Mouse (Mus musculus) neural tube, embryonic 13.5 days (tissue): ENCODE measurements around the gene Adrb1. TPM values are rescaled to one million over a fixed set of nuclear protein-coding genes. Genes with fewer than 3 reads are reported as not detected.

Experiments
- ATAC-seq: fragments of 200-750 bp; cut with Nextera tagmentation; 2 replicates; pipeline ENCODE4 v1.8.0; 2017; ENCODE audit warnings: low read depth, mild to moderate bottlenecking, moderate TSS enrichment, moderate library complexity
- H3K27ac ChIP-seq: fragments of 300-500 bp; sonication (generic); replicated peaks from 2 replicates; pipeline ENCODE4 v1.5.1; 2015; ENCODE audit warnings: moderate library complexity, mild to moderate bottlenecking, inconsistent platforms
- H3K27me3 ChIP-seq: fragments of 300-500 bp; sonication (generic); 2 replicates; pipeline ENCODE4 v1.6.1; 2015; ENCODE audit warnings: mild to moderate bottlenecking, inconsistent platforms
- H3K36me3 ChIP-seq: fragments of 300-500 bp; sonication (generic); 2 replicates; pipeline ENCODE4 v1.6.1; 2015; ENCODE audit warnings: mild to moderate bottlenecking, inconsistent platforms
- H3K4me1 ChIP-seq: fragments of 300-500 bp; sonication (generic); replicated peaks from 2 replicates; pipeline ENCODE4 v1.6.1; 2015; ENCODE audit warnings: inconsistent platforms
- H3K4me2 ChIP-seq: fragments of 300-500 bp; sonication (generic); 2 replicates; pipeline ENCODE4 v1.6.1; 2015; ENCODE audit warnings: inconsistent platforms, mild to moderate bottlenecking, moderate library complexity
- H3K4me3 ChIP-seq: fragments of 300-500 bp; sonication (generic); 2 replicates; pipeline ENCODE4 v1.5.1; 2015; ENCODE audit warnings: mild to moderate bottlenecking, inconsistent platforms
- H3K9ac ChIP-seq: fragments of 300-500 bp; sonication (generic); 2 replicates; pipeline ENCODE4 v1.6.1; 2015; ENCODE audit warnings: moderate library complexity, mild to moderate bottlenecking, inconsistent platforms
- H3K9me3 ChIP-seq: fragments of 300-500 bp; sonication (generic); 2 replicates; pipeline ENCODE4 v1.6.1; 2016; ENCODE audit warnings: inconsistent platforms
- WGBS: fragments of 180-500 bp; shearing (Covaris S2); methylation state at CpG from one replicate; pipeline ENCODE4 v1.1.7; 2015; 5-methylcytosine and 5-hydroxymethylcytosine counted together
- polyA plus RNA-seq: library from polyadenylated mRNA; unstranded; fragments of >200 nt; fragmentation: Nextera tagmentation; extraction: Ambion mirVana; gene quantifications from 2 replicates; pipeline ENCODE4 v1.2.1, GENCODE M21; 2015

Adrb1 gene
- polyA plus RNA-seq: 0.38 and 0.55 TPM in 2 replicates

GRCm38 (mm10) chr19:56721387-56722211 is at the start of gene Adrb1:
Gene Adrb1 (plus strand): TSS chr19:56722199.
- Histone ChIP-seq H3K36me3 (no peaks in the 10 kb centered on the region), H3K9ac (peak within 1 kb of the TSS; percentile 67), H3K9me3 (no peaks in the 10 kb centered on the region), H3K27ac (no peak within 1 kb of the TSS), H3K4me1 (peaks cover 31% of the 10 kb centered on the region), H3K4me2 (peak within 1 kb of the TSS; percentile 86), H3K27me3 (peaks cover 83% of the 10 kb centered on the region), H3K4me3 (peak within 1 kb of the TSS; percentile 54)
- ATAC-seq: peak; percentile 64
- under 1% methylated on average over 32 of the region's 63 CpGs for WGBS

- no peaks in the 10 kb centered on the region for H3K27me3 ChIP-seq
These were observed 46.3 kb upstream of the Adrb1 start for GRCm38 (mm10) chr19:56675690-56676089.

GRCm38 (mm10) chr19:56676506-56676905 is 45.5 kb upstream of the Adrb1 start:
- no peaks in the 10 kb centered on the region for H3K9me3 ChIP-seq
- WGBS: 84% methylated on average over 4 of the region's 4 CpGs
- ATAC-seq: no peak
- peaks cover 10% of the 10 kb centered on the region for H3K4me1 ChIP-seq
- no peaks in the 10 kb centered on the region for H3K36me3 ChIP-seq
- no peak overlapping the region for H3K9ac ChIP-seq
- no peak overlapping the region for H3K27ac ChIP-seq
- no peak overlapping the region for H3K4me3 ChIP-seq
- H3K27me3 ChIP-seq: no peaks in the 10 kb centered on the region
- H3K4me2 ChIP-seq: no peak overlapping the region

More at GRCm38 (mm10) chr19:56675690-56676089, 46.3 kb upstream of the Adrb1 start:
- Histone ChIP-seq H3K4me1 (peaks cover 10% of the 10 kb centered on the region), H3K9ac (no peak overlapping the region), H3K4me2 (no peak overlapping the region), H3K9me3 (no peaks in the 10 kb centered on the region), H3K4me3 (no peak overlapping the region), H3K36me3 (no peaks in the 10 kb centered on the region), H3K27ac (no peak overlapping the region)
- no peak for ATAC-seq
- WGBS: 89% methylated on average over 5 of the region's 5 CpGs

- 65% methylated on average over 8 of the region's 8 CpGs for WGBS
- H3K9me3 ChIP-seq: no peaks in the 10 kb centered on the region
- no peak overlapping the region for H3K4me3 ChIP-seq
- no peak overlapping the region for H3K27ac ChIP-seq
- no peak overlapping the region for H3K4me2 ChIP-seq
- no peak overlapping the region for H3K9ac ChIP-seq
- no peaks in the 10 kb centered on the region; the same call in 1 of the 2 replicates for H3K27me3 ChIP-seq
- no peaks in the 10 kb centered on the region for H3K36me3 ChIP-seq
- H3K4me1 ChIP-seq: peaks cover 10% of the 10 kb centered on the region
- ATAC-seq: no peak
These were observed 44.4 kb upstream of the Adrb1 start for GRCm38 (mm10) chr19:56677611-56678010.

- H3K4me1 ChIP-seq: peaks cover 10% of the 10 kb centered on the region
- no peak overlapping the region for H3K4me3 ChIP-seq
- H3K27ac ChIP-seq: no peak overlapping the region
- H3K27me3 ChIP-seq: no peaks in the 10 kb centered on the region; the same call in none of the 2 replicates
- H3K4me2 ChIP-seq: no peak overlapping the region
- WGBS: 82% methylated on average over 9 of the region's 9 CpGs
- ATAC-seq: no peak
- no peaks in the 10 kb centered on the region for H3K36me3 ChIP-seq
- H3K9me3 ChIP-seq: no peaks in the 10 kb centered on the region
- H3K9ac ChIP-seq: no peak overlapping the region
These were observed 43.5 kb upstream of the Adrb1 start for GRCm38 (mm10) chr19:56678516-56678915.

- Histone ChIP-seq H3K9ac (no peak overlapping the region), H3K4me2 (no peak overlapping the region), H3K9me3 (no peaks in the 10 kb centered on the region), H3K4me3 (no peak overlapping the region), H3K27me3 (no peaks in the 10 kb centered on the region; the same call in none of the 2 replicates), H3K4me1 (peaks cover 10% of the 10 kb centered on the region), H3K27ac (no peak overlapping the region), H3K36me3 (no peaks in the 10 kb centered on the region)
- ATAC-seq: no peak
- 82% methylated on average over 18 of the region's 18 CpGs for WGBS
These were observed 42.6 kb upstream of the Adrb1 start for GRCm38 (mm10) chr19:56679213-56679965.

GRCm38 (mm10) chr19:56679992-56680391 is 42.0 kb upstream of the Adrb1 start:
- Histone ChIP-seq H3K36me3 (no peaks in the 10 kb centered on the region), H3K4me3 (no peak overlapping the region), H3K9ac (no peak overlapping the region), H3K27ac (no peak overlapping the region), H3K9me3 (no peaks in the 10 kb centered on the region), H3K4me2 (no peak overlapping the region), H3K27me3 (no peaks in the 10 kb centered on the region; the same call in none of the 2 replicates), H3K4me1 (peaks cover 10% of the 10 kb centered on the region)
- 69% methylated on average over 7 of the region's 7 CpGs for WGBS
- ATAC-seq: no peak

GRCm38 (mm10) chr19:56682297-56682696 is 39.7 kb upstream of the Adrb1 start:
- Histone ChIP-seq H3K36me3 (no peaks in the 10 kb centered on the region), H3K4me1 (peaks cover 12% of the 10 kb centered on the region), H3K27me3 (no peaks in the 10 kb centered on the region; the same call in none of the 2 replicates), H3K9me3 (no peaks in the 10 kb centered on the region), H3K27ac (no peak overlapping the region), H3K4me2 (no peak overlapping the region), H3K4me3 (no peak overlapping the region), H3K9ac (no peak overlapping the region)
- WGBS: 91% methylated on average over 7 of the region's 7 CpGs
- ATAC-seq: no peak

- Histone ChIP-seq H3K9me3 (no peaks in the 10 kb centered on the region), H3K4me3 (no peak overlapping the region), H3K36me3 (no peaks in the 10 kb centered on the region), H3K4me2 (no peak overlapping the region), H3K4me1 (peaks cover 16% of the 10 kb centered on the region), H3K9ac (no peak overlapping the region), H3K27me3 (no peaks in the 10 kb centered on the region; the same call in none of the 2 replicates), H3K27ac (no peak overlapping the region)
- WGBS: 89% methylated on average over 7 of the region's 7 CpGs
- ATAC-seq: no peak
These were observed 39.2 kb upstream of the Adrb1 start for GRCm38 (mm10) chr19:56682843-56683242.

GRCm38 (mm10) chr19:56685515-56685914 is 36.5 kb upstream of the Adrb1 start:
- Histone ChIP-seq H3K9ac (no peak overlapping the region), H3K4me2 (no peak overlapping the region), H3K27me3 (no peaks in the 10 kb centered on the region; the same call in none of the 2 replicates), H3K4me1 (peaks cover 6% of the 10 kb centered on the region; the same call in 1 of the 2 replicates), H3K36me3 (no peaks in the 10 kb centered on the region), H3K27ac (no peak overlapping the region), H3K9me3 (no peaks in the 10 kb centered on the region), H3K4me3 (no peak overlapping the region)
- ATAC-seq: no peak
- WGBS: 77% methylated on average over 7 of the region's 7 CpGs

- no peak for ATAC-seq
- Histone ChIP-seq H3K36me3 (no peaks in the 10 kb centered on the region), H3K27me3 (no peaks in the 10 kb centered on the region; the same call in none of the 2 replicates), H3K4me3 (no peak overlapping the region), H3K9me3 (no peaks in the 10 kb centered on the region), H3K4me2 (no peak overlapping the region), H3K4me1 (peaks cover 6% of the 10 kb centered on the region; the same call in 1 of the 2 replicates), H3K9ac (no peak overlapping the region), H3K27ac (no peak overlapping the region)
- 74% methylated on average over 12 of the region's 12 CpGs for WGBS
These were observed 35.8 kb upstream of the Adrb1 start for GRCm38 (mm10) chr19:56686218-56686617.

- Histone ChIP-seq H3K36me3 (no peaks in the 10 kb centered on the region), H3K27ac (no peak overlapping the region), H3K4me1 (peaks cover 6% of the 10 kb centered on the region; the same call in 1 of the 2 replicates), H3K4me3 (no peak overlapping the region), H3K9me3 (no peaks in the 10 kb centered on the region), H3K9ac (no peak overlapping the region), H3K4me2 (no peak overlapping the region), H3K27me3 (no peaks in the 10 kb centered on the region; the same call in 1 of the 2 replicates)
- 77% methylated on average over 8 of the region's 8 CpGs for WGBS
- no peak for ATAC-seq
These were observed 34.9 kb upstream of the Adrb1 start for GRCm38 (mm10) chr19:56687026-56687635.
